Mouse (Mus musculus): ENCODE measurements around the gene Ndst2. TPM values are rescaled to one million over a fixed set of nuclear protein-coding genes. Genes with fewer than 3 reads are reported as not detected.

Gene Ndst2
- polyA plus RNA-seq (2012; ENCODE audit: insufficient read depth, insufficient read length, low replicate concordance, missing spikeins), result not detected in 2 replicates

- under 1% methylated on average over 81 of the region's 81 CpGs for WGBS
- H3K4me3 ChIP-seq (ENCODE audit: insufficient read depth, low read depth, low read length), result peak within 1 kb of the TSS; percentile 61
- TF ChIP-seq CTCF (IDR thresholded peaks at IDR 0.05; ENCODE audit: insufficient read depth, low read depth, low read length) (0 out of 2 replicates have a peak, but pooled peaks have one; percentile 13), POLR2A (IDR thresholded peaks at IDR 0.05; ENCODE audit: insufficient read depth, low read depth, low read length) (peak; percentile 87)
- peaks cover 8% of the 10 kb centered on the region; the same call in 1 of the 2 replicates for H3K4me1 ChIP-seq (ENCODE audit: control insufficient read depth, insufficient read depth, low read length)
- H3K27ac ChIP-seq (ENCODE audit: insufficient read depth, low read depth, low read length), result peak within 1 kb of the TSS; percentile 52
Measured at GRCm38 (mm10) chr14:20733952-20734774, at the start of gene Ndst2. Ndst2 (minus strand) TSS chr14:20734562.

GRCm38 (mm10) chr14:20783526-20783925 lies 49.2 kb upstream of the Ndst2 start:
- WGBS, result 60% methylated on average over 6 of the region's 6 CpGs
- H3K4me3 ChIP-seq (ENCODE audit: insufficient read depth, low read depth, low read length), result no peak overlapping the region
- peak overlapping the region; percentile 81 for H3K27ac ChIP-seq (ENCODE audit: insufficient read depth, low read depth, low read length)
- TF ChIP-seq POLR2A (IDR thresholded peaks at IDR 0.05; ENCODE audit: insufficient read depth, low read depth, low read length), result no peak
- TF ChIP-seq CTCF (IDR thresholded peaks at IDR 0.05; ENCODE audit: insufficient read depth, low read depth, low read length), result no peak
- H3K4me1 ChIP-seq (ENCODE audit: control insufficient read depth, insufficient read depth, low read length), result peaks cover 47% of the 10 kb centered on the region

- H3K4me3 ChIP-seq (ENCODE audit: insufficient read depth, low read depth, low read length), result no peak overlapping the region
- H3K27ac ChIP-seq (ENCODE audit: insufficient read depth, low read depth, low read length), result peak overlapping the region; percentile 81
- H3K4me1 ChIP-seq (ENCODE audit: control insufficient read depth, insufficient read depth, low read length), result peaks cover 42% of the 10 kb centered on the region
- 51% methylated on average over 7 of the region's 7 CpGs for WGBS
- TF ChIP-seq CTCF (IDR thresholded peaks at IDR 0.05; ENCODE audit: insufficient read depth, low read depth, low read length) (no peak), POLR2A (IDR thresholded peaks at IDR 0.05; ENCODE audit: insufficient read depth, low read depth, low read length) (no peak)
Measured at GRCm38 (mm10) chr14:20782860-20783259, 48.5 kb upstream of the Ndst2 start.

GRCm38 (mm10) chr14:20780217-20780616 lies 45.9 kb upstream of the Ndst2 start:
- TF ChIP-seq POLR2A (IDR thresholded peaks at IDR 0.05; ENCODE audit: insufficient read depth, low read depth, low read length), result no peak
- TF ChIP-seq CTCF (IDR thresholded peaks at IDR 0.05; ENCODE audit: insufficient read depth, low read depth, low read length), result no peak
- H3K4me3 ChIP-seq (ENCODE audit: insufficient read depth, low read depth, low read length), result no peak overlapping the region
- WGBS, result 60% methylated on average over 8 of the region's 8 CpGs
- no peak overlapping the region for H3K27ac ChIP-seq (ENCODE audit: insufficient read depth, low read depth, low read length)
- peaks cover 32% of the 10 kb centered on the region for H3K4me1 ChIP-seq (ENCODE audit: control insufficient read depth, insufficient read depth, low read length)

- WGBS, result 50% methylated on average over 8 of the region's 8 CpGs
- peaks cover 26% of the 10 kb centered on the region for H3K4me1 ChIP-seq (ENCODE audit: control insufficient read depth, insufficient read depth, low read length)
- no peak overlapping the region for H3K4me3 ChIP-seq (ENCODE audit: insufficient read depth, low read depth, low read length)
- peak overlapping the region; percentile 59 for H3K27ac ChIP-seq (ENCODE audit: insufficient read depth, low read depth, low read length)
- no peak for TF ChIP-seq CTCF (IDR thresholded peaks at IDR 0.05; ENCODE audit: insufficient read depth, low read depth, low read length)
- no peak for TF ChIP-seq POLR2A (IDR thresholded peaks at IDR 0.05; ENCODE audit: insufficient read depth, low read depth, low read length)
Measured at GRCm38 (mm10) chr14:20778496-20778895, 44.1 kb upstream of the Ndst2 start.

GRCm38 (mm10) chr14:20775661-20776060 lies 41.3 kb upstream of the Ndst2 start:
- TF ChIP-seq POLR2A (IDR thresholded peaks at IDR 0.05; ENCODE audit: insufficient read depth, low read depth, low read length), result no peak
- TF ChIP-seq CTCF (IDR thresholded peaks at IDR 0.05; ENCODE audit: insufficient read depth, low read depth, low read length), result no peak
- no peak overlapping the region for H3K4me3 ChIP-seq (ENCODE audit: insufficient read depth, low read depth, low read length)
- H3K27ac ChIP-seq (ENCODE audit: insufficient read depth, low read depth, low read length), result no peak overlapping the region
- WGBS, result 42% methylated on average over 6 of the region's 6 CpGs
- peaks cover 16% of the 10 kb centered on the region for H3K4me1 ChIP-seq (ENCODE audit: control insufficient read depth, insufficient read depth, low read length)

- H3K4me1 ChIP-seq (ENCODE audit: control insufficient read depth, insufficient read depth, low read length), result peaks cover 20% of the 10 kb centered on the region
- H3K4me3 ChIP-seq (ENCODE audit: insufficient read depth, low read depth, low read length), result no peak overlapping the region
- H3K27ac ChIP-seq (ENCODE audit: insufficient read depth, low read depth, low read length), result no peak overlapping the region
- TF ChIP-seq CTCF (IDR thresholded peaks at IDR 0.05; ENCODE audit: insufficient read depth, low read depth, low read length), result no peak
- TF ChIP-seq POLR2A (IDR thresholded peaks at IDR 0.05; ENCODE audit: insufficient read depth, low read depth, low read length), result no peak
- 59% methylated on average over 3 of the region's 3 CpGs for WGBS
Measured at GRCm38 (mm10) chr14:20773410-20773809, 39.0 kb upstream of the Ndst2 start.

- H3K4me3 ChIP-seq (ENCODE audit: insufficient read depth, low read depth, low read length), result no peak overlapping the region
- TF ChIP-seq POLR2A (IDR thresholded peaks at IDR 0.05; ENCODE audit: insufficient read depth, low read depth, low read length), result no peak
- TF ChIP-seq CTCF (IDR thresholded peaks at IDR 0.05; ENCODE audit: insufficient read depth, low read depth, low read length), result no peak
- peaks cover 20% of the 10 kb centered on the region for H3K4me1 ChIP-seq (ENCODE audit: control insufficient read depth, insufficient read depth, low read length)
- H3K27ac ChIP-seq (ENCODE audit: insufficient read depth, low read depth, low read length), result no peak overlapping the region
- WGBS, result 70% methylated on average over 6 of the region's 6 CpGs
Measured at GRCm38 (mm10) chr14:20772808-20773207, 38.4 kb upstream of the Ndst2 start.

- Histone ChIP-seq H3K4me1 (ENCODE audit: control insufficient read depth, insufficient read depth, low read length) (peaks cover 20% of the 10 kb centered on the region), H3K27ac (ENCODE audit: insufficient read depth, low read depth, low read length) (no peak overlapping the region), H3K4me3 (ENCODE audit: insufficient read depth, low read depth, low read length) (no peak overlapping the region)
- TF ChIP-seq POLR2A (IDR thresholded peaks at IDR 0.05; ENCODE audit: insufficient read depth, low read depth, low read length) (no peak), CTCF (IDR thresholded peaks at IDR 0.05; ENCODE audit: insufficient read depth, low read depth, low read length) (no peak)
- WGBS, result 96% methylated on average over 3 of the region's 3 CpGs
Measured at GRCm38 (mm10) chr14:20771941-20772340, 37.6 kb upstream of the Ndst2 start.
